Mouse (Mus musculus) fat pad, adult 2 months (tissue): ENCODE measurements around the gene Nkx6-2.

ENCODE experiments used
- DNase-seq: peaks from one replicate; pipeline ENCODE4 v3.0.0-alpha.2; 2011; ENCODE audit warnings: low read depth, low spot score; ENCODE audit errors: extremely low read depth

The Nkx6-2 gene

GRCm38 (mm10) chr7:139570788-139571187 is 11.8 kb downstream of the Nkx6-2 start:
- no peak for DNase-seq

- DNase-seq: no peak
These were observed 16.1 kb downstream of the Nkx6-2 start for GRCm38 (mm10) chr7:139566533-139566932.

GRCm38 (mm10) chr7:139565998-139566397 is 16.6 kb downstream of the Nkx6-2 start:
- DNase-seq: no peak

- no peak for DNase-seq
These were observed 18.4 kb downstream of the Nkx6-2 start for GRCm38 (mm10) chr7:139564161-139564560.

- no peak for DNase-seq
These were observed 19.2 kb downstream of the Nkx6-2 start for GRCm38 (mm10) chr7:139563425-139563824.

- DNase-seq: no peak
These were observed 22.9 kb downstream of the Nkx6-2 start for GRCm38 (mm10) chr7:139559659-139560058.

GRCm38 (mm10) chr7:139556746-139557526 is 25.7 kb downstream of the Nkx6-2 start:
- DNase-seq: no peak

GRCm38 (mm10) chr7:139556331-139556730 is 26.3 kb downstream of the Nkx6-2 start:
- DNase-seq: no peak

GRCm38 (mm10) chr7:139551519-139551918 is 31.1 kb downstream of the Nkx6-2 start:
- no peak for DNase-seq

GRCm38 (mm10) chr7:139550086-139550783 is 32.4 kb downstream of the Nkx6-2 start:
- no peak for DNase-seq

- no peak for DNase-seq
These were observed 35.3 kb downstream of the Nkx6-2 start for GRCm38 (mm10) chr7:139547325-139547724.

GRCm38 (mm10) chr7:139544706-139545625 is 37.6 kb downstream of the Nkx6-2 start:
- no peak for DNase-seq

GRCm38 (mm10) chr7:139541422-139541821 is 41.2 kb downstream of the Nkx6-2 start:
- no peak for DNase-seq

GRCm38 (mm10) chr7:139540601-139541000 is 42.0 kb downstream of the Nkx6-2 start:
- DNase-seq: no peak

- DNase-seq: peak; percentile 1
These were observed 44.1 kb downstream of the Nkx6-2 start for GRCm38 (mm10) chr7:139538541-139538940.

- DNase-seq: peak; percentile 3
These were observed 44.8 kb downstream of the Nkx6-2 start for GRCm38 (mm10) chr7:139537831-139538230.

GRCm38 (mm10) chr7:139536831-139537230 is 45.8 kb downstream of the Nkx6-2 start:
- DNase-seq: no peak

GRCm38 (mm10) chr7:139536331-139536730 is 46.3 kb downstream of the Nkx6-2 start:
- no peak for DNase-seq

GRCm38 (mm10) chr7:139531428-139531801 is 51.2 kb downstream of the Nkx6-2 start:
- DNase-seq: no peak

GRCm38 (mm10) chr7:139530591-139531427 is 51.8 kb downstream of the Nkx6-2 start:
- DNase-seq: no peak
